Mouse (Mus musculus) cerebellum, adult 9-10 months (tissue): ENCODE measurements around the gene Cpm.
A peak's percentile ranks its signal among the peaks of the same experiment; 100 is the strongest.

ENCODE experiments used
- DNase-seq: peaks from one replicate; pipeline ENCODE4 v3.0.0; 2022

The Cpm gene

DNA sequence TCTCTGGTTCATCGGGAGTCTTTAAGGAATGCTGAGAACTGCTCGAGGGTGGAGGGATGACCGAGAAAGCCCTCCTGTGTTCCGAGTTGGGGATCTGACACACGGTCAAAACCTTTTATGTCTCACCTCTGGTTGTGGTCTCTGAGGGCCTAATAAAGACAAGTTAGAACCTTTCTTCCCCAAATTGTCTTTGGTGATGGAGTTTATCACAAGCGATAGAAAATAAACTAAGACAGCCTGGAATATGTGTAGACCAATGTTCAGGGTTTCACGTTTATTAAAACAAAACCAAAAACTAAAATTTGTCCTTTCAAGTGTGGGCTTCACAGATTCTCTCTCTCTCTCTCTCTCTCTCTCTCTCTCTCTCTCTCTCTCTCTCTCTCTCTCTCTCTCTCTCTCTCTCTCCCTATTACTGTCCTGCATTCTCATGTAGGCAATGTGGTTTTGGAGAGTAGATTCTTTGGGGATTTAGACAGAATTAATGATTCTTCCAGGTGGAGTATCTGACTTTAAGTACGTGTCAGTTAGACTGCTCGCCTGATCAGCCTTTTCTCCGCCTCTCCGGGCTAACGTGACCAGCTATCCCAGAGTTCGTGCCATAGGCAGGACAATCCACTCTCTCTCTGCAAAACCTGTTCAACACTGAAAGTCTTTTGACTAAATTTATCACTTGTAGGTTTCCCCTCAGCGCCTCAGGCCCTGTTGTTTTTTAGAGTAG lies 35.1 kb downstream of the Cpm start:
- DNase-seq, result no peak

DNA sequence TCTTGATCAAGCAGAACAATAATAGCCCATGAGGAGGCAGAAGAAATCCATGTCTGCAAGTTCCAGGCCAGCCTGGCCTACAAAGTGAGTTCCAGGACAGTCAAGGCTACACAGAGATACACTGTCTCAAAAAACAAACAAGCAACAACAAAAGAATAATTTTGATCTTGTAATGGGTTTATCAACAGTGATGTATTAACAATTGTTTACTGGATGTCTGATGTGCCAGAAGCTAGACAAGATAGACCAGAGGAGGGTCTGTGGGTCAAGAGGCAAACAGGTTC lies 35.6 kb downstream of the Cpm start:
- DNase-seq, result no peak

DNA sequence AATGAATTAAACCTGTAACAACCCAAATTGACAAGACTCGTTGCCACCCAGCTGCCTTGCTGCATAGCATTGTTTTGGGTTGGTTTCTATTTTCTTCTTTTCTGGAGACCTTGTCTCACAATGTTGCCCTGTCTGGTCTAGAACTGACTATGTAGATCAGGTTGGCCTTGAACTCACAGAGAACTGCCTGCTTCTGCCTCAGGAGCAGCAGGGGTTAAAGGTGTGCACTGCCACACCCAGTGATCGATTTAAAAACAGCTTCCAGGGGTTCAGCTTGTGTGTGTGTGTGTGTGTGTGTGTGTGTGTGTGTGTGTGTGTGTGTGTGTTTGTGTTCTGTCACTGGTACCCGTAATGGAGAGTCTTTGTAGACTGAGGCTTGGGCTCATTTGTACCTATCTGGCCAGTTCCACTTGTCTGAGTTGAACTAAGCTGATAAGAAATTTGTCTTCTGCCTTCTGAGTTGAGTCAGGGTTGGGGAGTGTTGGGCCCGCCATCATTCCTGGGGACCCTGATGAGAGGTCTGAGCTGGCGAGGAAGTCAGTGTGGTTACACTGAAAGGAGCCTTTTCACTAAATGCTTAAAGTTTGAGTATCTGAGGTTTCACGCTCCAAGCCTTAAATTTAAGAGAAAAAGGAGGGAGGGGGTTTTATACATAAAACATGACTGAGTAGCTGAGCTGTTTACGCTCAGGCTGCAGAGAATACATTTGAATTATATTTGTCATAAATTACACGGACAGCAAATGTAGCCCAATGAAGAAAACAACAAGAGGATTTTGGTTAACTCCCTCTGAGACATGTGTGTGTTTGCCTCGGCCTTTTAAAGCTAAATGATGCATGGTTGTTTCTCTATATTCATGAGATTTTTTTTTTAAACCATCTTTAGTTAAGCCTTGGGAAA lies 36.3 kb downstream of the Cpm start:
- DNase-seq, result no peak

DNA sequence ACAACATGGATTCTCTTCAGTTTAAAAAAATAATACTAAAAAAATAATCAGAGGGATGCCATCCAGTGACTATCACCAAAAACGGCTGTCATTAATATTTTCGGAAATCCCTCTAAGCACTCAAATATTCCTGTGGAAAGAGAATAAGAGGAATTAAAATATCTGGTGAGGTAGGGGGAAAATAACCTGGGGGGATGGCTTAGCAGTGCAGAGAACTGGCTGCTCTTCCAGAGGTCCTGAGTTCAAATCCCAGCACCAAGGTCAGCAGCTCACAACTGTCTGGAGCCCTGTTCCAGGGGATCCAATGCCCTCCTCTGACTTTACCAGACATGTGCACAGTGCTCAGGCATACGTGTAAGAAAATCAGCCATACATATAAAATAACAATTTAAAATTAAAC lies 37.1 kb downstream of the Cpm start:
- DNase-seq, result no peak

DNA sequence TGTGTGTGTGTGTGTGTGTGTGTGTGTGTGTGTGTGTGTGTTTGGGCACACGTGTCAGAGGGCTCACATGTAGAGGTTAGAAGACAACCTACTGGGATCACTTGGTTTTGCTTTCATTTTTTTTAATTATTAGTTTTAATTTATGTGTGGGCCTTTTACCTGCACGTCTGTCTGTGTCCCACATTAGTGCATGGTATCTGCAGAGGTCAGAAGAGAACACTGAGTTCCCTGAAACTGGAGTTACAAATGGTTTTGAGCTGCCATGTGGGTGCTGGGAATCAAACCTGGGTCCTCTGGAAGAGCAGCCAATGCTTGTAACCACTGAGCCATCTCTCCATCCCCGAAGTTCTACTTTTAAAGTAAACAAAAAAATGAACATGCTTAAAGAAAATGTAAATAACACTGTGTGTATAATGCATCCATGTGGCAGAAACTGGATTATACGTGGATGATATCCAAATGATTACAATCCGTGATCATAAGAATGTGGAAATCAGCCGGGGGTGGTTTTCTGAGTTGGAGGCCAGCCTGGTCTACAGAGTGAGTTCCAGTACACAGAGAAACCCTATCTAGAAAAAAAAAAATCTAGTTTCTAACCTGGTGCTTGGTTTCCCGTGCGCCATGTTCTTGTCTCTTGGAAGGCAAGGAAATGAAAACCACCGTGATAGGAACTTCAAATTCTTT lies 37.8 kb downstream of the Cpm start:
- DNase-seq, result no peak

DNA sequence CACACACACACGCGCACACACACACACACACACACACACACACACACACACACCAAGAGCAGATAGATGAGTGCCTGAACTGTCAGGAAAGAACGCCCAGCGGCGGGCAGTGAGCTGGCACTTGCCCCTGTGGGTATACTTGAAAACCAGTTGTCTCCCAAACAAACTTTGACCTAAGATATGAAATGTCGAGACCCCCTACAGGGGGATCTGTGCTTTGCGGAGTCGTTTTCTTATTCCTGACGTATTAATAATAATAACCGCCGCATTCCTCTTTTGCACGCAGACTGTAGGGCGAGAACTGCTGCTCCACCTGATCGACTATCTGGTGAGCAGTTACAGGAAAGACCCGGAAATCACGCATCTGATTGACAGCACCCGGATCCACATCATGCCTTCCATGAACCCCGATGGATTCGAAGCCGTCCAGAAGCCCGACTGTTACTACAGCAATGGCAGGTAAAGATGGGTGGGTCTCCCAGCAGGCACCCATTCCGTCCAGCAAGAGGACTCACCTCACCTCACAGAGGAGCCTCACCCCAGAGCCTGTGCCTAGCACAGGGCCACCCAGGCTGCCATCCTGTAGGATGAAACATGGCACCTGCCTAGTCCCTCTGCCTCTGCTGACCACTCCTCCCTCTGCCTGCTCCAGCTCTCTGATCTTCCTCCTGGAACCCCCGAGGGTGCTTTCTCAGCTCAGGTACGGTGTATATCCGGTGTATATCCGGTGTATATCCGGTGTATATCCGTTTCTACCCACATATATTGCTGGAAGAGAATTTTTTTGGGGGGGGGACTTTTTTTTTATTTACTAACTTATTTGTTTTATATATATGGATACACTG lies 38.6 kb downstream of the Cpm start:
- no peak for DNase-seq

DNA sequence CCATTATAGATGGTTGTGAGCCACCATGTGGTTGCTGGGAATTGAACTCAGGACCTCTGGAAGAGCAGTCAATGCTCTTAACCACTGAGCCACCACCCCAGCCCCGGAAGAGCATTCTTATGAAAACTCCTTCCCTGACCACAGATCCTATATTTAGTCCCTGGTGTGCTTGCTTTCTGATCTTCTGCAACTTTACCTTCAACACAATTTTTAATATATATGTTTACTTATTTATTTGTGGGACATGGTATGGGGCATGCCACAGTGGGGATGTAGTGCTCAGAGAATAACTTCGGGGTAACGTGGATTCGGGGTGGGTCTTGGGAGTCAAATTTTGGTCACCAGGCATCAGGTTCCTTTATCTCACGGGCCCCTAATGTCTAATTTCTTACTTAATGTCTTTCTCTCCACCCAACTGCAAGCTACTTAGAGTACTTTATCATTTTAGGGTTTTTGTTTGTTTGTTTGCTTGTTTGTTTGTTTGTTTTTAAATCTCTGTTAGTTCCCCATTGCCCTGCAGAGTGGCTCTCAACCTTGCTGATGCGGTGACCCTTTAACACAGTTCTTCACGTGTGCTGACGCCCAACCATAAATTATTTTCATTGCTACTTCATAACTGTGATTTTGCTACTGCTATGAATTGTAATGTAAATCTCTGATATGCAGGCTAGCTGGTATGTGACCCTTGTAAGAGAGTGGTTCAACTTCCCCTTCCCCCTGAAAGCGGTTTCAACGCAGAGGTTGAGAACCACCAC lies 39.4 kb downstream of the Cpm start:
- DNase-seq, result no peak

DNA sequence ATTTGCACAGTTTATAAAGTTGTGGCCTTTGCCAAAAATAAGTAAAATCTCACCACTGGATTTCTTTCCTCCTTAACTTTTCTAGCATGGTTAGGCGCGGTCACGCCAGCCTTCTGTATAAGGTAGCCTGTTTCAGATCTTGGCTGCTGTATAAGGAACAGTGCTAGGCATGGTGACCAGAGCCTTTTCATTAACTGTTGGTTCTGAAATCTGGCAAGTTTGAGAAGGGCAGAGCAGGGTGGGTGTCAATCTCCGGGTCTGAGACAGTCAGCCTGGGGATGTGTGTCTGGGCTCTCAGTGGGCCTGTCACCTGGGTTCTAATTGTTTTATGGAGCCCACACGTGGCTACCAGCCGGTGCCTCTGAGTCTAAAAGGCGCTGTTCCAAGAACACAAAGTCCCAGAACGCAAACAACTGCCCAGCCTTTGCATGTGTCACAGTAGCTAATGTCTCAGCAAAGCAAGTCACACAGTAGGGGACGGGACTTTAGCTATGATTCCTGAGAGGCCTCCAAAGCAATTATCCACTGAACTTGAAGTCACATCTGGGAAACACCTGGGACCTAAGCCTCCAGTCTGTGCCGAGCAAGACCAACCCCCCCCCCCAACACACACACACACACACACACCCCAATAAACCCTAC lies 40.3 kb downstream of the Cpm start:
- DNase-seq, result no peak

DNA sequence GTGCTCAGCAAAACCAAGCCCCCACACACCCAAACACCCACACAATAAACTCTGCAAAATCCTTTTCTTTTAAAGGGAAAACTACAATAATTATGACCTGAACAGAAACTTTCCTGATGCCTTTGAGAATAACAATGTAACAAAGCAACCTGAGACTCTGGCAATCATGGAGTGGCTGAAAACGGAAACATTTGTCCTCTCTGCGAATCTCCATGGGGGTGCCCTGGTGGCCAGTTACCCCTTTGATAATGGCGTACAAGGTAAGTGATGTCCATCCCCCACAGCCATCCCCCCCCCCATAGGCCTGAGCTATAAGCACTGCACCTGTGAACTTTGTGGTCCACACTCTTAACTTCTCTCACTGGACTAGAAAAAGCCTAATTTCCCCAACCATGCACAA lies 40.8 kb downstream of the Cpm start:
- no peak for DNase-seq

DNA sequence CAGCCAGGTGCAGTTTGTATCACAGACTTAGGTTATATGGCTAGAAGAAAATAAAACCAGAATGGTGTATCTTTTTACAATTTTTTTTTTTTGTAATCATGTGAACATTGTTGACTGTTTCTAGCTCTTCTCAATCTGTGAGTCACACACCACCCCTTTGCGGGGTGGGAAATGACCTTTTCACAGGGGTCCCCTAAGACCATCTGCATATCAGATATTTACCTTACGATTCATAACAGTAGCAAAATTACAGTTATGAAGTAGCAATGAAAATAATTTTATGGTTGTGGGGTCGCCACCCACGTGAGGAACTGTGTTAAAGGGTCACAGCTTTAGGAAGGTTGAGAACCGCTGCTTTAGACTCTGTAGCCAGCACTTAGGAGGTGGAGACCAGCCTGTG lies 41.5 kb downstream of the Cpm start:
- DNase-seq, result no peak

DNA sequence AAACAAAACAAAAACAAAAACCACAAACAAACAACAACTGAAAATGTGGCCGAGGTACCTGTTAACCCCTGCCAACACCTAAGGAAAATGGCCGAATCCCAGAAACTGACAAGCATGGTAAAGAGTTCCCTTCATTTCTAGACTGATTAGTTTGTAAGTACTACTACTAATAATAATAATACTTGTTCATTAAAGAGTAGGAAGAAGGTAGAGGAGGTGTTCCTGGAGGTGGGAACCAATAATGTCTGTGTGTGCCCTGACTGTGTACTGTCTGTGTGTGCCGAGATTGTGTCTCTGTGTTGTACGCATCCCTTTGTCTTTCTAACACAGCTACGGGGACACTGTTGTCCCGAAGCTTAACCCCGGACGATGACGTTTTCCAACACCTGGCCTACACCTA lies 42.0 kb downstream of the Cpm start:
- no peak for DNase-seq

DNA sequence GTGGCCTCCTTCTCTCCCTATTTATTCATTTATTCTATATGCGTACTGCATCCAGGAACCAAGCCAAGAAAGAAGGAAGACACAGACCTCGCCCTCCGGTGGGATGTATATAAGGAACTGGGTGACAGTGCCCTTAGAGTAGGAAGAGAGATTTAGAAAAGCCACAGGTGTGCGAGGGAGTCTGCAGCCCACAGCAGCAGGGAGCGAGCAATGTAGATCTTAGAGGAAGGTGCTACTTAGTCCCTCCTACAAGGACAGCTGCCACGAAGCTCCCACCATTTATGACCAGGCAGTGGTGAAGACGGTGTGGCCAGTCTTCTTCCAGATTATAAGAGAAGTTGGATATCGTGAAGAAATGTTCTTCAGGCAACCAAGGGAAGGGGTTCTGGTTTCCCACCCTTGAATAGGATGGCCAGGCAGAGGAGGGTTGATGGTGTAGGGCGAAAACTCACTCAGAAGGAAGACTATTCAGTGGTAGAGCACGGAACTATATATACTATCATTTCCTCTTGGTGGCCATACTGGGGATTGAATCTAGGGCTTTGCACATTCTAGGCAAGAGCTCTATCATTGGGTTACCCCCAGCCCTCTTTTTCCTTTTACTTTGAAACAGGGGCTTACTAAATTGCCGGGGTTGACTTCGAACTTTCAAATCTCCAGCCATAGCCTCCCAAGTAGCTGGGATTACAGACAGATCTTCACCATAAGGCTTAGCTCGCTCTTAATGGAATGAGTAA lies 42.8 kb downstream of the Cpm start:
- no peak for DNase-seq

DNA sequence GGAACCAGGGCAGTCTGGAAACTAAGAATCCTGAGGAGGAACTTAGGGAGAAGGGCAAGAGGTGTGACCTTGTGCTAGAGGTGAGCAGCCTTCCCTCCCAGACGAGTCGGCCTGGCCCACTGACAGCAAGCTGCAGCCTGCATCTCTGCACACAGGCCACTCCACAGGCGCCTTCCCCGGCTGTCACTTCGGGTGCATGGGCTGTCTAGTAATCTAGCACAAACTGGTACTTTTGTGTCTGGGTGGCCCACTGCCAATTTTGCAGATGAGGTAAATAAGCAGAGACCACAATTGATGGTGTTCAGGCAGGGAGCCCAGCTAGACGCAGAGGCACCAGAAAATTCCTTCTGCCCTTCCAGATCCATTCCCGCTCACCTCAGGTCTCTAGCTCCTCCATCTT lies 43.4 kb downstream of the Cpm start:
- DNase-seq, result no peak

DNA sequence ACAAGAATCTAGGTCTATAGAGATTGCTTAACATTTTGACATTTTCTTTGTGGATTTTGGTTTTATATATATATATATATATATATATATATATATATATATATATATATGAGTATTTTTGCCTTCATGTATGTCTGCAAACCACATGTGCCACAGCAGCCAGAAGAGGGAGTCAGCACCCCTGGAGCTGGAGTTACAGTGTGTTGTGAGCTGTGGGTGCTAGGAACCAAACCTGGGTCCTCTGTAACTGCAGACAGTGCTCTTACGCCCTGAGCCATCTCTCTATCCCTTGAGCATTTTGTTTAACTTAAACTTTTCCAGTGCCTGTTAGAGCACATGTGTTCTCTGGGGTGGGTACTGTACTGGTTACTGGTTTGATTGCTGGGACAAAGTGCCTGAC lies 44.6 kb downstream of the Cpm start:
- DNase-seq, result no peak

DNA sequence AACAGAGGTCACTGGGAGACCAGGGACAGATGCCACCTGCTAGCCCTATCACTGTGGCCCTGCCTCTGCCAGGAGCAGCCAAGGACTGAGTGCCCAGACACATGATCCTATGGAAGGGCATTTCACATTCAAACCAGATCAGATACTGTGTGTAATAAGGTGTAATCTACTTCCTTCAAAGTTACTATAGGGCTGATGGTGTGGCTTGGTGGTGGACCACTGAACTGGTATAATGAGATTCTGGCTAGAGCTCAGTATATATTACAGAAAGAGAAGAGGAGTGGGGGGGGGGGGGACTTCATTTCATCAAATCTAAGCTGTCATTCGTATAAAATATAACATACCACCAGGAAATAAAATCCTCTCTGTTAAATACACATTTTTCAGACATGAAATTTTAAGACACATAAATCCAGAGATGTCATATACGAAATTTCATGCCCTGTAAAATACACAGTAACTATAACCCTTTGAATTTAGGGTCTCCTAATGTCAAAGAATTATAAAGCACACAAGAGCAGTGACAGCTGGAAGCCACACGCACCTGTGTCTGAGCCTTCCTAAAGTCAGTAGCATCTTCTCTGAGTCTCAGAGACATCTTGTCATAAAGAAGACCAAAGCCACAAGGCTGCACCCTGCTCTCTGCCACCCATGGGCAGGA lies 45.2 kb downstream of the Cpm start:
- DNase-seq, result no peak

DNA sequence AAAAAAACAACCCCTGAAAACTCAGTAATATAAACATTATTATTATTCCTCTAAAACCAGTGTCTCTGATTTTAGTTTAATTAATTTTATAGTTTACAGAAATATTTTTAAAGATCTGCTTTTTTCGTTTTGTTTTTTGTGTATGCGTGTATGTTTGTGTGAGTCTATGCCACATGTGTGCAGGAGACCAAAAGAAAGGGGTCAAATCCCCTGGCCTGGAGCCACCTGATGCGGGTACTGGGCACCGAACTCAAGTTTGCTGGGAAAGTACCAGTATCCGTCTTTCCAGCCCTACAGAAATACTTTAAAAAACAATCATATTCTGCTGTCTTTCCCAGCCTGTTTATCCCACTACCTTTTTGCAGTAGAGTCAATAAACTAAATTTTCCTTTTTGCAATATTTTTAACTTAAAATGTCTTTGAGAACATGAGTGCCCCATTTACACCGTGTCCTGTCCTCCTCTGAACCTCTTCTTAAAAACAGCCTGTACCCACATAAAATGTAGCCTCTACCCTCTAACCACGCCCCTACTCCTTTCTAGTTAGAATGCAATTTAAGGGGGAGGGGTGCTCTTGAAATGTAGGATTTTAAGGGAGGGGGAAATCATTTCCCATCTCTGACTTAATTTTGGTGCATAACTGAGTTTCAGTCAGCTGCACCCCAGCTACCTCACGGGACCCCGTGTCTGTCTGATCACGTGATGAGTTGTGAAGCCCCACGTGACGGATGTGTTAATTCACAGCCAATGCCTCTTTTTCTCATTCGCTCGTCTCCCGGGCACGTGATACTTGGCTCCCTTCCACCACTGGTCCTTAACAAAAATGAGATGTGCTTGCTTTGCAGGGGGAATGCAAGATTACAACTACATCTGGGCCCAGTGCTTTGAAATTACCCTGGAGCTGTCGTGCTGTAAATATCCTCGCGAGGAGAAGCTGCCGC lies 46.1 kb downstream of the Cpm start:
- DNase-seq, result peak; percentile 90

DNA sequence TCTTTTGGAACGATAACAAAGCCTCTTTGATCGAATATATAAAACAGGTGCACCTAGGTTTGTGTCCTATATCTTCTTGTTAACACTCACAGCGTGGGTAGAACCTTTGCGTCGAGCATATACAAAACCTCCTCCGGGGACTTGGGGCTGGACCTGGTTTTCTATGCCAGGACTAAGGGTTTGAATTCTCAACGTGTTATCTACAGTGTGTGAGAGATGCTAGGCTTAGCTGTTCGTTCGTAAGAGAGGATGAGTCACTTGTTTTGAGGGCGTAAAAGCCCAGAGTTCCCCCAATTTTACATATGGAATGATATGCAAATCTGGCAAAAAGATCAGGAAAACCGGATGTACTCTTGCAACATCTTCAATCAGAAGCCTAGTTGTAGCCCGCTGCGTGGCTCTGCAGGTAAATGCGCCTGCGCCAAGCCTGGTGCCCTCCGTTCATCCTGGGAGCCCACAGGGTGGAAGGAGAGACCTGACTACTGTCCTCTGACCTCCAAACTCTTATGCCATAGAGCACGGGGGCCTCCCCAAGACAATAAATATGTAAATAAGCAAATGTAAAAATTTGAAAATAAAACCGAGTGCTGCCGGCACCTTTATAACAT lies 46.8 kb downstream of the Cpm start:
- DNase-seq, result no peak

DNA sequence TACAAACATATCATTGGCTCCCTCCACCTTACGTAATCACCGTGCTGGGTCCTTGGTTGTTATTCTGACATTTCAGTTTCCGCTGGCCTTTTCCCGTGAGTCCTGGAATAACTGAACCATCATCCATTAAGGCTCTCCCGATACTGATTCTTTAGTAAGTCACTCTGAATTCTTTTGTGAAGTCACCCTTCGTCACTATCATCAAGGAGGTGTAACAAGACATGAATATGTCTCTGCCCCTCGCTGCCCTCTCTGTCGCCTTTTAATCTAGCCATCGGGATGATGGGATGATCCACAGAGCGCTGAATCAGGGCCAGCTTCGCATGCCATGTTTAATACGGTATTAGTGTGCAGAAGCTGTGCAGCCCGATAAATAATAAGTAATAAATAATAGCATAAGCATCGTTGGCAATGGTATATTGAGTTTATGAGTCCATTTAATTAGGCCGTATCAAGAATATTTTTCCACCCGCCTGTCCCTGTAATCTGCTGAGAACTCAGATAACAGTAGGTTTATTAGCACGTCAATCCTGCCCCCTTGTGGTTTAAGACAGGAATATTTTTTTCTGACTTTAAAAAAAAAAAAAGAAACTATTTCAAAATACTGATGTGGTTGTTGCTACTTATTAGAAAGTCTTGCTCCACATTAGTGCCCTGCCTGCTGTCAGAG lies 47.5 kb downstream of the Cpm start:
- peak; percentile 80 for DNase-seq
